Mouse (Mus musculus): ENCODE data around the gene Vsig1. TPM values are rescaled to one million over a fixed set of nuclear protein-coding genes. Genes with fewer than 3 reads are reported as not detected.

Gene Vsig1
- total RNA-seq, 2 experiments from 2014 or later, result not detected

Other genes starting within 250 kb of the Vsig1 start
- gene Mid2, start 243.0 kb upstream of the Vsig1 start, total RNA-seq (2014; fragmentation: Nextera tagmentation), result not detected in 2 replicates
- gene Mid2, start 243.0 kb upstream of the Vsig1 start, total RNA-seq (2017), result not detected in 2 replicates
- not detected in 2 replicates for gene Tex13b, start 94.2 kb upstream of the Vsig1 start, total RNA-seq (2014; fragmentation: Nextera tagmentation)
- gene Tex13b, start 94.2 kb upstream of the Vsig1 start, total RNA-seq (2017), result not detected in 2 replicates
- 18.0 and 26.0 TPM in 2 replicates for gene Psmd10, start 49.1 kb downstream of the Vsig1 start, total RNA-seq (2014; fragmentation: Nextera tagmentation)
- 34.5 and 54.0 TPM in 2 replicates for gene Psmd10, start 49.1 kb downstream of the Vsig1 start, total RNA-seq (2017)
- gene Atg4a, start 49.3 kb downstream of the Vsig1 start, total RNA-seq (2014; fragmentation: Nextera tagmentation), result 18.8 and 22.5 TPM in 2 replicates
- gene Atg4a, start 49.3 kb downstream of the Vsig1 start, total RNA-seq (2017), result 24.8 and 25.8 TPM in 2 replicates

Measured in granulocyte monocyte progenitor cell, adult 5-6 weeks (primary cell).